Mouse (Mus musculus) forebrain, embryonic 15.5 days (tissue): Measurements from ENCODE around the gene Ccz1. TPM values are rescaled to one million over a fixed set of nuclear protein-coding genes. Genes with fewer than 3 reads are reported as not detected.
"Not testable (repeated sequence)": the region's sequence is repeated elsewhere in the genome, so short reads cannot be mapped to it uniquely, and the experiment has no call there.

Experiments
- ATAC-seq: fragments of 200-750 bp; cut with Nextera tagmentation; replicated peaks from 2 replicates; pipeline ENCODE4 v1.8.0; 2017; ENCODE audit warnings: mild to moderate bottlenecking, moderate TSS enrichment, moderate library complexity
- H3K27ac ChIP-seq: fragments of 300-500 bp; sonication (generic); replicated peaks from 2 replicates; pipeline ENCODE4 v1.5.1; 2015; ENCODE audit warnings: mild to moderate bottlenecking, inconsistent platforms
- H3K27me3 ChIP-seq: fragments of 300-500 bp; sonication (generic); 2 replicates; pipeline ENCODE4 v1.6.1; 2015; ENCODE audit warnings: inconsistent platforms
- H3K36me3 ChIP-seq: fragments of 300-500 bp; sonication (generic); 2 replicates; pipeline ENCODE4 v1.6.1; 2015; ENCODE audit warnings: mild to moderate bottlenecking, inconsistent platforms
- H3K4me1 ChIP-seq: fragments of 300-500 bp; sonication (generic); 2 replicates; pipeline ENCODE4 v1.6.1; 2015; ENCODE audit warnings: inconsistent platforms
- H3K4me2 ChIP-seq: fragments of 300-500 bp; sonication (generic); replicated peaks from 2 replicates; pipeline ENCODE4 v1.6.1; 2015; ENCODE audit warnings: mild to moderate bottlenecking, inconsistent platforms
- H3K4me3 ChIP-seq: fragments of 300-500 bp; sonication (generic); 2 replicates; pipeline ENCODE4 v1.5.1; 2015; ENCODE audit warnings: mild to moderate bottlenecking, inconsistent platforms
- H3K9ac ChIP-seq: fragments of 300-500 bp; sonication (generic); replicated peaks from 2 replicates; pipeline ENCODE4 v1.6.1; 2015; ENCODE audit warnings: mild to moderate bottlenecking, inconsistent platforms
- H3K9me3 ChIP-seq: fragments of 300-500 bp; sonication (generic); 2 replicates; pipeline ENCODE4 v1.6.1; 2016; ENCODE audit warnings: inconsistent platforms
- WGBS: fragments of 180-500 bp; shearing (Covaris S2); methylation state at CpG from one replicate; pipeline ENCODE4 v1.1.7; 2015; ENCODE audit warnings: mixed read lengths; 5-methylcytosine and 5-hydroxymethylcytosine counted together
- polyA plus RNA-seq: library from polyadenylated mRNA; unstranded; fragments of >200 nt; fragmentation: Nextera tagmentation; extraction: Ambion mirVana; gene quantifications from 2 replicates; pipeline ENCODE4 v1.2.1, GENCODE M21; 2015

Ccz1 gene
- polyA plus RNA-seq, 1 experiment from 2014 or later = 90.9 TPM

GRCm38 (mm10) chr5:144034567-144034966 is 19.9 kb upstream of the Ccz1 start:
- H3K4me3 ChIP-seq = no peak overlapping the region
- H3K9ac ChIP-seq = no peak overlapping the region
- no peaks in the 10 kb centered on the region for H3K4me1 ChIP-seq
- H3K9me3 ChIP-seq = no peaks in the 10 kb centered on the region
- H3K36me3 ChIP-seq = no peaks in the 10 kb centered on the region
- WGBS = 87% methylated on average over 7 of the region's 7 CpGs
- H3K27me3 ChIP-seq = no peaks in the 10 kb centered on the region
- no peak overlapping the region for H3K4me2 ChIP-seq
- H3K27ac ChIP-seq = no peak overlapping the region
- ATAC-seq = no peak

DNA sequence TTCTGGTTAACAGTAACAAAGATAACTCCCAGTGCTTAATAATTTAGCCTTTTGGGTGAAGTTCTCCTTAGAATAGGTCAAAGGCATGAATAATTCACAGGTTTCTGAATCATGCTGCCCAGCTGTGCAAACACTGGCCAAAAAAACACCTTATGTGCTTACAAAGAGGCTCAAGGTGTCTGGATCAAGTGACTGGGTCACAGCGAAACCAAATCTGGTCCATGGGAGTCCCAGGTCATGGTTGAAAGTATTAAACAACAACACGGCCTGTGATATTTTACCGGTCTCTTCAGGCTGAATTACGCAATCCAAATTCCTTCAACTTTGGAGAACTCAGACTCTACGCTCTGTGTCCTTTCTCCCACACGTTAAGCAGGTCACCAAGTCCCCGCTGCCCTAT is 17.8 kb upstream of the Ccz1 start:
- no peaks in the 10 kb centered on the region for H3K27me3 ChIP-seq
- H3K4me2 ChIP-seq = no peak overlapping the region
- no peaks in the 10 kb centered on the region for H3K4me1 ChIP-seq
- no peak for ATAC-seq
- no peak overlapping the region for H3K9ac ChIP-seq
- H3K4me3 ChIP-seq = no peak overlapping the region
- 92% methylated on average over 7 of the region's 7 CpGs for WGBS
- no peaks in the 10 kb centered on the region for H3K36me3 ChIP-seq
- no peaks in the 10 kb centered on the region for H3K9me3 ChIP-seq
- no peak overlapping the region for H3K27ac ChIP-seq

GRCm38 (mm10) chr5:144026620-144027263 is 12.1 kb upstream of the Ccz1 start, which contains the start of gene Ocm:
Gene Ocm (minus strand): TSS chr5:144026670.
- no peak within 1 kb of the TSS for H3K4me3 ChIP-seq
- H3K9ac ChIP-seq = no peak within 1 kb of the TSS
- ATAC-seq = no peak
- H3K9me3 ChIP-seq = no peaks in the 10 kb centered on the region
- no peaks in the 10 kb centered on the region for H3K36me3 ChIP-seq
- 83% methylated on average over 11 of the region's 11 CpGs for WGBS
- H3K4me2 ChIP-seq = no peak within 1 kb of the TSS
- H3K27ac ChIP-seq = no peak within 1 kb of the TSS
- H3K4me1 ChIP-seq = no peaks in the 10 kb centered on the region
- no peaks in the 10 kb centered on the region for H3K27me3 ChIP-seq

DNA sequence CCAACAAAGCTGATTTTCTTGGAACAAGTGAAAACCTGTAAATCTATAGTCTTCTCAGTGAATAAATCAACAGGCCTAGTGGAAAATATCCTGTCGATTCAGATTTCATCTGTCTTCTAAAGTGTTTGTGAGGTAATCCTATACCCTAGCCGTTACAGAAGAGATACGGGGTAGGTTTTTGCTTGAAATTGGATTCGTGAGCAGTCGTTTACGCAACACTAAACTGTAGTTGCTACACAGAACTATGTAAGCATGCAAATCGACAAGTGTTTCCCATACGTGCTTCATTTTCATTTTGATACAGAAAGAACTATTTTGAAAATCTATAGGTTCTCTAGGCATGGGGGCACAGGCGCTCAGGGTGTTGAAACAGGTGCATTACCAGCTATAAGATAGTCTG is 1.2 kb upstream of the Ccz1 start:
- no peaks in the 10 kb centered on the region; the same call in 1 of the 2 replicates for H3K27me3 ChIP-seq
- H3K36me3 ChIP-seq = peaks cover 17% of the 10 kb centered on the region
- no peak for ATAC-seq
- H3K4me1 ChIP-seq = peaks cover 9% of the 10 kb centered on the region
- no peak overlapping the region for H3K4me2 ChIP-seq
- no peak overlapping the region for H3K4me3 ChIP-seq
- no peak overlapping the region for H3K9ac ChIP-seq
- H3K9me3 ChIP-seq = no peaks in the 10 kb centered on the region
- WGBS = 90% methylated on average over 9 of the region's 9 CpGs
- no peak overlapping the region for H3K27ac ChIP-seq

DNA sequence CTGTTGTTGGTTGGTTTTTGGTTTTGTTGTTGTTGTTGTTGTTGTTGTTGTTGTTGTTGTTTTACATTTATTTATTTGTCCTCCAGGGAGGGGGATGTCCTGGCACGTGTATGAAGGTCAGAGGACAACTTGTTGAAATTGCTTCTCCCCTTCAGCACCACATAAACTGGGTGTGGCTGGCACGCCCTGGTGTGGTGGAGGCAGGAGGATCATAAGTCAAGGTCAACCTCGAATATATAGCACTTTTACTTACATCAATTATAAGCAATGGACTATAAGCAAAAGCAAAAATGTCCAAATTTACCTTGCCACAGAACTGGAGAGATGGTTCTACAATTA is 604 bp upstream of the Ccz1 start:
- Histone ChIP-seq H3K4me2 (peak overlapping the region; percentile 52), H3K9me3 (no peaks in the 10 kb centered on the region), H3K27ac (no peak overlapping the region), H3K27me3 (no peaks in the 10 kb centered on the region; the same call in 1 of the 2 replicates), H3K9ac (no peak overlapping the region), H3K36me3 (peaks cover 23% of the 10 kb centered on the region), H3K4me3 (peak overlapping the region; percentile 99), H3K4me1 (peaks cover 9% of the 10 kb centered on the region)
- ATAC-seq = peak; percentile 41; the same call in 1 of the 2 replicates
- 92% methylated on average over 3 of the region's 3 CpGs for WGBS

GRCm38 (mm10) chr5:144013366-144014134 is 1.1 kb downstream of the Ccz1 start:
- WGBS = 72% methylated on average over 13 of the region's 13 CpGs
- ATAC-seq = not testable (repeated sequence)

GRCm38 (mm10) chr5:144002461-144003192 is 12.1 kb downstream of the Ccz1 start:
- H3K36me3 ChIP-seq = peaks cover 89% of the 10 kb centered on the region
- no peak overlapping the region for H3K27ac ChIP-seq
- WGBS = 93% methylated on average over 15 of the region's 15 CpGs
- no peaks in the 10 kb centered on the region for H3K9me3 ChIP-seq
- no peak overlapping the region for H3K4me3 ChIP-seq
- H3K9ac ChIP-seq = no peak overlapping the region
- ATAC-seq = no peak
- H3K27me3 ChIP-seq = no peaks in the 10 kb centered on the region
- no peaks in the 10 kb centered on the region for H3K4me1 ChIP-seq
- no peak overlapping the region for H3K4me2 ChIP-seq

More at GRCm38 (mm10) chr5:144013366-144014134, 1.1 kb downstream of the Ccz1 start:
- H3K4me1 ChIP-seq, H3K9ac ChIP-seq, H3K27ac ChIP-seq, H3K9me3 ChIP-seq, H3K27me3 ChIP-seq: not testable (repeated sequence)
- Histone ChIP-seq H3K36me3 (peaks cover 37% of the 10 kb centered on the region), H3K4me3 (peak overlapping the region; percentile 99), H3K4me2 (peak overlapping the region; percentile 52)

- 91% methylated on average over 1 of the region's 1 CpGs for WGBS
- H3K4me3 ChIP-seq = no peak overlapping the region
- ATAC-seq = no peak
- no peaks in the 10 kb centered on the region for H3K27me3 ChIP-seq
- no peaks in the 10 kb centered on the region for H3K9me3 ChIP-seq
- H3K9ac ChIP-seq = no peak overlapping the region
- peaks cover 88% of the 10 kb centered on the region for H3K36me3 ChIP-seq
- H3K4me2 ChIP-seq = no peak overlapping the region
- no peak overlapping the region for H3K27ac ChIP-seq
- H3K4me1 ChIP-seq = no peaks in the 10 kb centered on the region
Observed at GRCm38 (mm10) chr5:143999409-143999808, 15.3 kb downstream of the Ccz1 start.

- Histone ChIP-seq H3K9me3 (no peaks in the 10 kb centered on the region), H3K4me2 (no peak overlapping the region), H3K4me3 (no peak overlapping the region), H3K9ac (no peak overlapping the region), H3K27ac (no peak overlapping the region), H3K4me1 (no peaks in the 10 kb centered on the region), H3K27me3 (no peaks in the 10 kb centered on the region), H3K36me3 (peaks cover 83% of the 10 kb centered on the region)
- no peak for ATAC-seq
- 83% methylated on average over 11 of the region's 11 CpGs for WGBS
Observed at GRCm38 (mm10) chr5:143994632-143995365, 19.9 kb downstream of the Ccz1 start.

DNA sequence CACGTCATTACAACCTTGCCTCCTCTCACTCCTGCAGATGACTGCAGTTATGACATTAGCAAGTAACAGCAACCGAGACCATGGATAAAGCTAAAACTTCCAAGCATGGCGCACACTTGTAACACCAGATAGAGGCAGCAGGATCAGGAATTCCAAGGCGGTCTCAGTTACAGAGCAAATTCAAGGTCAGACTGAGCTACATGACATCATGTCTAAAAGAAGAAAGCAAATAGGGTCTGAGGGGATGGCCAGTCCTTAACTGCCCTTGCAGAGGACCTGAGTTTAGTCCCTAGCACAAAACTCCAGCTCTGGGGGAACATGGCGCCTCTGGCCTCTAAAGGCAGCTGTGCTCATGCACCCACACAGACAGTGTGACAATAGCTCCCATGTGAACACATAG is 20.8 kb downstream of the Ccz1 start:
- no peak for ATAC-seq
- no peak overlapping the region for H3K27ac ChIP-seq
- no peaks in the 10 kb centered on the region for H3K27me3 ChIP-seq
- H3K4me1 ChIP-seq = no peaks in the 10 kb centered on the region
- H3K9me3 ChIP-seq = no peaks in the 10 kb centered on the region
- H3K4me2 ChIP-seq = no peak overlapping the region
- H3K36me3 ChIP-seq = peaks cover 83% of the 10 kb centered on the region
- WGBS = 97% methylated on average over 5 of the region's 5 CpGs
- no peak overlapping the region for H3K9ac ChIP-seq
- H3K4me3 ChIP-seq = no peak overlapping the region

- no peaks in the 10 kb centered on the region for H3K4me1 ChIP-seq
- no peak overlapping the region for H3K4me2 ChIP-seq
- H3K9ac ChIP-seq = no peak overlapping the region
- H3K36me3 ChIP-seq = peaks cover 83% of the 10 kb centered on the region
- no peaks in the 10 kb centered on the region for H3K27me3 ChIP-seq
- H3K9me3 ChIP-seq = no peaks in the 10 kb centered on the region
- H3K27ac ChIP-seq = no peak overlapping the region
- no peak overlapping the region for H3K4me3 ChIP-seq
- no peak for ATAC-seq
- WGBS = 91% methylated on average over 8 of the region's 8 CpGs
Observed at GRCm38 (mm10) chr5:143993260-143993659, 21.4 kb downstream of the Ccz1 start.

DNA sequence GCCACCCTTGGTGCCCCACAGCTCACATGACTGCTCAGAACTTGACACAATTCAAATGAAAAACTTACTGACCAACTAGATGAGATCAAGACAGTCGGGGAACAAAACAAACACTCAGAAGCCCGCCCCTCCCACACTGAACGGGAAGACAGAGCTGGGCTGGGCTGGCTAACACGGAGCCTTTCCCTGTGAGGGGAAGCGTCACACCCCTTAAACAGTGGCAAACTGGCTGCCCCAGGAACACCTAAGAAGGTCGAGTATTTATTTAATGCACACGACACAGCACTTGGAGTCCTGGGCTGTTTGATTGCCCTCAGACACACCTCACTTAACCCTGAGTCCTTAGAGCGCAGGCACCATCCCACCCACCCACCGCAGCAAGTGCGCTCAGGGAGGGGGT is 22.0 kb downstream of the Ccz1 start:
- ATAC-seq = no peak
- Histone ChIP-seq H3K27ac (no peak overlapping the region), H3K4me1 (no peaks in the 10 kb centered on the region), H3K9me3 (no peaks in the 10 kb centered on the region), H3K9ac (no peak overlapping the region), H3K36me3 (peaks cover 83% of the 10 kb centered on the region), H3K4me2 (no peak overlapping the region), H3K4me3 (no peak overlapping the region), H3K27me3 (no peaks in the 10 kb centered on the region)
- 87% methylated on average over 10 of the region's 10 CpGs for WGBS
